Mouse (Mus musculus): ENCODE measurements around the gene Olfr523. TPM values are rescaled to one million over a fixed set of nuclear protein-coding genes. Genes with fewer than 3 reads are reported as not detected.

The Olfr523 gene
- polyA plus RNA-seq, 1 experiment from 2014 or later, result not detected

DNA sequence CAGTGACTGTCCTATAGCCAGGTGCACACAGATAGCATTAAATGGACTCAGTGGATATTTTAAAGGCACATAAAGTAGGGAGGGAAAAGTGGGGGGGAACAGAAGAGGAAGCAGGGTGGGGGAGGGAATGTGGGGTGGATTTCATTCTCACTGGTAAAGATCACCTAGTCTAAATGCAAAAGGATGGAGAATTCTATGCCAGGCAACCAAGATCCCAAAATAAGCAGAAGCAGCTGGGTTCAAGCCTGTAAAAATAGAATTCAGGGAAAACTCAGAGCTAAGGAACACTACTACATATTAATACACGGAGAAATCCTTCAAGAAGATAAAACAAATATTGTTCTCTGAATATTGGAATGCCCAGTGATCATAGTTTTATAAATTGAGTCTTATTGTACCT, 5.1 kb upstream of the Olfr523 start:
- no peak overlapping the region for H3K4me2 ChIP-seq (replicated peaks)
- no peaks in the 10 kb centered on the region for H3K27me3 ChIP-seq (ENCODE audit: control insufficient read depth, insufficient read depth, low read length)
- WGBS, result 82% methylated on average over 1 of the region's 1 CpGs
- no peak overlapping the region for H3K4me3 ChIP-seq (replicated peaks; ENCODE audit: low read length)
- no peaks in the 10 kb centered on the region for H3K9me3 ChIP-seq (ENCODE audit: control insufficient read depth, low read length)
- no peaks in the 10 kb centered on the region for H3K36me3 ChIP-seq (replicated peaks; ENCODE audit: control insufficient read depth, insufficient read depth)
- H3K27ac ChIP-seq, result no peak overlapping the region
- no peak overlapping the region for H3K9ac ChIP-seq
- DNase-seq (ENCODE audit: low spot score) (no peak), ATAC-seq (ENCODE audit: low FRiP score) (no peak)
- H3K4me1 ChIP-seq (replicated peaks; ENCODE audit: control insufficient read depth, insufficient read depth, low read length), result no peaks in the 10 kb centered on the region

GRCm38 (mm10) chr7:140169386-140169785, 3.6 kb upstream of the Olfr523 start:
- Histone ChIP-seq H3K36me3 (replicated peaks; ENCODE audit: control insufficient read depth, insufficient read depth) (no peaks in the 10 kb centered on the region), H3K27me3 (ENCODE audit: control insufficient read depth, insufficient read depth, low read length) (no peaks in the 10 kb centered on the region), H3K27ac (no peak overlapping the region), H3K4me2 (replicated peaks) (no peak overlapping the region), H3K9ac (no peak overlapping the region), H3K4me3 (replicated peaks; ENCODE audit: low read length) (no peak overlapping the region), H3K9me3 (ENCODE audit: control insufficient read depth, low read length) (no peaks in the 10 kb centered on the region), H3K4me1 (replicated peaks; ENCODE audit: control insufficient read depth, insufficient read depth, low read length) (no peaks in the 10 kb centered on the region)
- WGBS, result 89% methylated on average over 4 of the region's 4 CpGs
- ATAC-seq (ENCODE audit: low FRiP score) (no peak), DNase-seq (ENCODE audit: low spot score) (no peak)

- Histone ChIP-seq H3K36me3 (replicated peaks; ENCODE audit: control insufficient read depth, insufficient read depth) (no peaks in the 10 kb centered on the region), H3K9me3 (ENCODE audit: control insufficient read depth, low read length) (no peaks in the 10 kb centered on the region), H3K27ac (no peak overlapping the region), H3K27me3 (ENCODE audit: control insufficient read depth, insufficient read depth, low read length) (no peaks in the 10 kb centered on the region), H3K4me1 (replicated peaks; ENCODE audit: control insufficient read depth, insufficient read depth, low read length) (no peaks in the 10 kb centered on the region), H3K4me2 (replicated peaks) (no peak overlapping the region), H3K9ac (no peak overlapping the region), H3K4me3 (replicated peaks; ENCODE audit: low read length) (no peak overlapping the region)
- 94% methylated on average over 3 of the region's 3 CpGs for WGBS
- DNase-seq (ENCODE audit: low spot score) (no peak), ATAC-seq (ENCODE audit: low FRiP score) (no peak)
These were observed 2.2 kb upstream of the Olfr523 start for GRCm38 (mm10) chr7:140170863-140171262.

DNA sequence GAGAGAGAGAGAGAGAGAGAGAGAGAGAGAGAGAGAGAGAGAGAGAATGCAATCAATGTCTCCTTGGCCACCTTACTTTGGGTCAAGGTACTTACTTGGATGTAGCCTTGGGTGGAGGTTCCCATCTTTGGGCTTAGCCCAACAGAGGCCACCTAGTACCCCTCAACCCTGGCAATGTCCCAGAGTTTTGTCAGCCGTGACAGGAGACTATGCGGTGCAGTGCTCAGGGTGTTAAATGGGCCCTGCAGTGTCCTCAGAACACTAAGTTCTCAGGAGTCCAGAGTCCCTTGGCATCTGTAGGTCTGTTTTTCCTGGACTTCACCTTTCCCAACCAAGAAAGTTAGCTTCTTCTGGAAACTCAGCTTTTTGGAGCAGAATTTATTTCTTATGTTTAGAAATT, 6.2 kb downstream of the Olfr523 start:
- no peak overlapping the region for H3K27ac ChIP-seq
- no peaks in the 10 kb centered on the region for H3K4me1 ChIP-seq (replicated peaks; ENCODE audit: control insufficient read depth, insufficient read depth, low read length)
- H3K9ac ChIP-seq, result no peak overlapping the region
- H3K36me3 ChIP-seq (replicated peaks; ENCODE audit: control insufficient read depth, insufficient read depth), result no peaks in the 10 kb centered on the region
- H3K27me3 ChIP-seq (ENCODE audit: control insufficient read depth, insufficient read depth, low read length), result no peaks in the 10 kb centered on the region
- DNase-seq (ENCODE audit: low spot score) (no peak), ATAC-seq (ENCODE audit: low FRiP score) (no peak)
- 87% methylated on average over 2 of the region's 2 CpGs for WGBS
- no peak overlapping the region for H3K4me2 ChIP-seq (replicated peaks)
- no peak overlapping the region for H3K4me3 ChIP-seq (replicated peaks; ENCODE audit: low read length)
- no peaks in the 10 kb centered on the region for H3K9me3 ChIP-seq (ENCODE audit: control insufficient read depth, low read length)

GRCm38 (mm10) chr7:140180692-140181091, 7.7 kb downstream of the Olfr523 start:
- no peaks in the 10 kb centered on the region for H3K36me3 ChIP-seq (replicated peaks; ENCODE audit: control insufficient read depth, insufficient read depth)
- H3K4me3 ChIP-seq (replicated peaks; ENCODE audit: low read length), result no peak overlapping the region
- H3K27ac ChIP-seq, result no peak overlapping the region
- ATAC-seq (ENCODE audit: low FRiP score) (no peak), DNase-seq (ENCODE audit: low spot score) (no peak)
- H3K27me3 ChIP-seq (ENCODE audit: control insufficient read depth, insufficient read depth, low read length), result no peaks in the 10 kb centered on the region
- H3K9me3 ChIP-seq (ENCODE audit: control insufficient read depth, low read length), result no peaks in the 10 kb centered on the region
- 88% methylated on average over 2 of the region's 2 CpGs for WGBS
- no peak overlapping the region for H3K4me2 ChIP-seq (replicated peaks)
- H3K4me1 ChIP-seq (replicated peaks; ENCODE audit: control insufficient read depth, insufficient read depth, low read length), result no peaks in the 10 kb centered on the region
- no peak overlapping the region for H3K9ac ChIP-seq

GRCm38 (mm10) chr7:140184206-140184605, 11.2 kb downstream of the Olfr523 start:
- H3K9ac ChIP-seq, result no peak overlapping the region
- no peaks in the 10 kb centered on the region for H3K27me3 ChIP-seq (ENCODE audit: control insufficient read depth, insufficient read depth, low read length)
- H3K4me2 ChIP-seq (replicated peaks), result no peak overlapping the region
- no peaks in the 10 kb centered on the region for H3K4me1 ChIP-seq (replicated peaks; ENCODE audit: control insufficient read depth, insufficient read depth, low read length)
- no peak overlapping the region for H3K27ac ChIP-seq
- ATAC-seq (ENCODE audit: low FRiP score) (no peak), DNase-seq (ENCODE audit: low spot score) (no peak)
- 89% methylated on average over 4 of the region's 4 CpGs for WGBS
- no peak overlapping the region for H3K4me3 ChIP-seq (replicated peaks; ENCODE audit: low read length)
- no peaks in the 10 kb centered on the region for H3K9me3 ChIP-seq (ENCODE audit: control insufficient read depth, low read length)
- H3K36me3 ChIP-seq (replicated peaks; ENCODE audit: control insufficient read depth, insufficient read depth), result no peaks in the 10 kb centered on the region

GRCm38 (mm10) chr7:140186646-140187620, 13.9 kb downstream of the Olfr523 start:
- no peaks in the 10 kb centered on the region for H3K36me3 ChIP-seq (replicated peaks; ENCODE audit: control insufficient read depth, insufficient read depth)
- H3K9ac ChIP-seq, result no peak overlapping the region
- no peaks in the 10 kb centered on the region for H3K9me3 ChIP-seq (ENCODE audit: control insufficient read depth, low read length)
- DNase-seq (ENCODE audit: low spot score) (peak; percentile 26), ATAC-seq (ENCODE audit: low FRiP score) (no peak)
- 61% methylated on average over 18 of the region's 18 CpGs for WGBS
- H3K27ac ChIP-seq, result no peak overlapping the region
- H3K4me2 ChIP-seq (replicated peaks), result no peak overlapping the region
- no peaks in the 10 kb centered on the region for H3K27me3 ChIP-seq (ENCODE audit: control insufficient read depth, insufficient read depth, low read length)
- H3K4me1 ChIP-seq (replicated peaks; ENCODE audit: control insufficient read depth, insufficient read depth, low read length), result no peaks in the 10 kb centered on the region
- no peak overlapping the region for H3K4me3 ChIP-seq (replicated peaks; ENCODE audit: low read length)

- H3K27me3 ChIP-seq (ENCODE audit: control insufficient read depth, insufficient read depth, low read length), result no peaks in the 10 kb centered on the region
- no peak overlapping the region for H3K27ac ChIP-seq
- 85% methylated on average over 7 of the region's 7 CpGs for WGBS
- no peak for DNase-seq (ENCODE audit: low spot score)
- no peak overlapping the region for H3K4me2 ChIP-seq (replicated peaks)
- H3K9me3 ChIP-seq (ENCODE audit: control insufficient read depth, low read length), result no peaks in the 10 kb centered on the region
- ATAC-seq (ENCODE audit: low FRiP score), result no peak
- no peaks in the 10 kb centered on the region for H3K4me1 ChIP-seq (replicated peaks; ENCODE audit: control insufficient read depth, insufficient read depth, low read length)
- no peaks in the 10 kb centered on the region for H3K36me3 ChIP-seq (replicated peaks; ENCODE audit: control insufficient read depth, insufficient read depth)
- H3K9ac ChIP-seq, result no peak overlapping the region
- H3K4me3 ChIP-seq (replicated peaks; ENCODE audit: low read length), result no peak overlapping the region
These were observed 14.8 kb downstream of the Olfr523 start for GRCm38 (mm10) chr7:140187721-140188390.

DNA sequence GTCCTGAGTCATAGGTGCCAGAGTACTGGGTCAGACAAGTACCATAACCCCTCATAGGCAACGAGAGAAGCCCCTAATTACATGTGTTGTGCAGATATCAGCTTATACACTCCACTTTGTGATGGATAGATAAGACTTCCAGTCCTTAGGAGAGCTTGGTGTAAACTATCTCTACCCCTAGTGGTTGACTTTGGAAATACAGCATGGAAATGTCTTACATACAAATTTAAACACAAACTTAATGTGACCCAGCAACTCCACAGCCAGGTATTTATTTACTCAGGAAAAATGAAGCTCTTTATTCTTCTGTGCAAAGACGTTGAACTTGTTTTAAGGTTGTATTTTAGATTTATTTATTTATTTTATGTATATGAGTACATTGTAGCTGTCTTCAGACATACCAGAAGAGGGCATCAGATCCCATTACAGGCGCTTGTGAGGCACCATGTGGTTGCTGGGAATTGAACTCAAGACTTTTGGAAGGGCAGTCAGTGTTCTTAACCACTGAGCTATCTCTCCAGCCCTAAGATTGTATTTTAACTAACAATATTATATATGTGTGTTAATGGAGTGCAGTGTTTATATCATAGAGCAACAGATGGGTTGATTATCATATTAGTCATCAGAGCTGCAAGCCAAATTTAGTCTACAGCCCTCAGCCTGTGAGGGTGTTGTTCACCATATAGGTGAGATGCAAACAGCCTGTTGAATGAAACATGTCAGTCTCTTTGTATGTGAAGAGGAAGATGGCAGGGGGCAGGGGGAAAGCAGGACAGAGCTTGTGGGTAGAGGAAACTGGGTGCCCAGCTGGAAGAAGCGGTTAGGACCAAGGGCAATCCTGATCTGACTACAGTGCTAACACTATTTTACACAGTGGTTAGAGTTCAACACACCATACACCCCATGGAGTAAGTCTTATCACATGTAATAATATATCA, 15.6 kb downstream of the Olfr523 start:
- Histone ChIP-seq H3K27me3 (ENCODE audit: control insufficient read depth, insufficient read depth, low read length) (no peaks in the 10 kb centered on the region), H3K9ac (no peak overlapping the region), H3K4me3 (replicated peaks; ENCODE audit: low read length) (no peak overlapping the region), H3K4me2 (replicated peaks) (no peak overlapping the region), H3K9me3 (ENCODE audit: control insufficient read depth, low read length) (no peaks in the 10 kb centered on the region), H3K36me3 (replicated peaks; ENCODE audit: control insufficient read depth, insufficient read depth) (no peaks in the 10 kb centered on the region), H3K4me1 (replicated peaks; ENCODE audit: control insufficient read depth, insufficient read depth, low read length) (no peaks in the 10 kb centered on the region), H3K27ac (no peak overlapping the region)
- DNase-seq (ENCODE audit: low spot score), result peak; percentile 56
- WGBS, result 68% methylated on average over 4 of the region's 4 CpGs
- ATAC-seq (ENCODE audit: low FRiP score), result no peak

Data from hindbrain, embryonic 14.5 days (tissue).